Mouse (Mus musculus) layer of hippocampus, postnatal 10 days (tissue): Measurements from ENCODE around the gene Inhbb. TPM values are rescaled to one million over a fixed set of nuclear protein-coding genes. Genes with fewer than 3 reads are reported as not detected.

ENCODE experiments used
- DNase-seq, 2 experiments: peaks; one replicate each; pipeline ENCODE4 v3.0.0; 2021; ENCODE audit warnings: low spot score in 2 of 2
- long read RNA-seq: library from polyadenylated mRNA; stranded (forward); transcript quantifications from one replicate; pipeline ENCODE4 v2.0.0, GENCODE M21; 2023
- total RNA-seq, 2 experiments: library from RNA; stranded (reverse); gene quantifications; 2 replicates each; pipeline ENCODE4 v1.2.3; 2021

The Inhbb gene
- 10 to 100 TPM; 17.2 to 17.3 TPM for total RNA-seq
- long read RNA-seq, full-length matches to known transcripts, result 12 of 12 reads
- long read RNA-seq, partial matches to known transcripts, result 0 of 12 reads
- long read RNA-seq, other reads (novel, unspliced or antisense), result 0 of 12 reads

DNA sequence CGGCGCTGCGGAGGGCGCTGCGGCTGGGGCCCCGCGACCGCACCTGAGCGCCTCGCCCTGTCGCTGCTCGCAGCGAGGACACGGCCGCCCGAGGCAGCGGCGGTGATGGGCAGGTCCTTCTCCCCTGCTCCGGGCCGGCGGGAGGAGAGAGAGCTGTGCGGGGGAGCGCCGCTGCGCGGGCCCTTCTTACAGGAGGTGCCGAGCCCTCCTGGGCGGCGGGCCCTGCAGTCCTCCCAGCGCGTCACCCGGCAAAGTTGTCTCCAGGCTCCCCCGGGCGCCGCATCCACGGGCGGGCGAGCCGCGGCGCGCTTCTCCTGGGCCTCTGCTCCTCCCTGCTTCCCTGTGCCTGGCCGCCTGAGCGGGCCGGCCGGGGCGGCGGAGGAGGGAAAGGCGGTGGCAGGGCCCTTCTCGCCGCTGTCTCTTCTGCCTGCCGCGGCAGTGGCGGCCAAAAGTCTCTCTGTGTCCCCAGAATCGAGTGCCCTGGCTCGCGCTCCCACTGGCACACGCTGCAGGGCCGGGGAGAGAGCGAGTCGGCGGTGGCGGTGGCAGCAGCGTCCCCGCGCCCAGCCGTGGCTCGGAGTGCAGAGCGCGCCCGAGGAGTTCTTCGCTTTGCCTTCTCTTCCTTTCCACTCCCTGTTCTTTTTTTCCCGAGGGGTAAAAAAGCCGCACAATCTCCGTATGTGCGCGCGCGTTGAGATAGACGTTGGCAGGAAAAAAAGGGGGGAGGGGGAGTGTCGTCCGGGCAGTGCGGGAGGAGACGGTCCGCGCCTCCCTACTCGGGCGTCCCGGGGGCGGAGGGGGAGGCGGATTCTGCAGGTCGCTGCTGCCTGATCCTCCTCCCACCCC is at the start of gene Inhbb:
Gene Inhbb (minus strand): TSS at position 673 of the 846 bp plus-strand sequence.
- DNase-seq, result peak; percentile 53 to 68

DNA sequence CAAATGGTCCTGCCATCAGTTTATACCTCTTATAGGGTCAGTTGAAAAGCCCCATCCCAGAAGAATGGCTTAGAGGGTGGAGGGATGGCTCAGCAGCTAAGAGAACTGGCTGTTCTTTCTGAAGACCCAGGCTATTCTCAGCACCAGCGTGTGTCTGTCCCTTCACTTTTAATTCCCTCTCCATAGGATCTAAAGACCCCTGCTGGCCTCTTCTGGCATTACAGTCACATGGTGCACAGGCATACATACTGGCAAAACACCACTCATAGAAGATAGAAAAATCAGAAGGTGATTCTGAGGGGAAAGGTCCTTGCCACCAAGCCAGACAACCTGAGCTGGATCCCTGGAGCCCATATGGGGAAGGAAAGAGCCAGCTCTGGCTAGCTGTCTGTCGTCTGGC is 41.3 kb upstream of the Inhbb start:
- peak in 1 of 2 experiments; percentile 48 for DNase-seq

DNA sequence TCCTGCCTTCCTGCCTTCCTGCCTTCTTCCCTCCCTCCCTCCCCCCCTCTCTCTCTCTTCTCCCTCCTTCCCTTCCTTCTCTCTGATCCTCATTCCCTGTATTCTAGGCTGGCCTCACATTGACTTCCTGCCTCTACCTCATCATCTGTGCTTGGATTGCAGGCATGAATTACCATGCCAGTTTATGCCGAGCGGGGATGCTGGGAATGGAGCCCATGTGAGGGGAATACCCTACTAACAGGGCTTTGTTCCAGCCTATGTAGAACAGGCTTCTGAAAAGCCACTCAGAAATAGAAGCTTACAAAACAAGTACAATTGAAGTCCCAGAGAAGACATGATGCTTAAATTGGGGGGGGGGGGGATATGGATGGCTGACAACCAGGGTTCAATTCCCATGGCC is 38.0 kb upstream of the Inhbb start:
- DNase-seq, result peak; percentile 42 to 54

DNA sequence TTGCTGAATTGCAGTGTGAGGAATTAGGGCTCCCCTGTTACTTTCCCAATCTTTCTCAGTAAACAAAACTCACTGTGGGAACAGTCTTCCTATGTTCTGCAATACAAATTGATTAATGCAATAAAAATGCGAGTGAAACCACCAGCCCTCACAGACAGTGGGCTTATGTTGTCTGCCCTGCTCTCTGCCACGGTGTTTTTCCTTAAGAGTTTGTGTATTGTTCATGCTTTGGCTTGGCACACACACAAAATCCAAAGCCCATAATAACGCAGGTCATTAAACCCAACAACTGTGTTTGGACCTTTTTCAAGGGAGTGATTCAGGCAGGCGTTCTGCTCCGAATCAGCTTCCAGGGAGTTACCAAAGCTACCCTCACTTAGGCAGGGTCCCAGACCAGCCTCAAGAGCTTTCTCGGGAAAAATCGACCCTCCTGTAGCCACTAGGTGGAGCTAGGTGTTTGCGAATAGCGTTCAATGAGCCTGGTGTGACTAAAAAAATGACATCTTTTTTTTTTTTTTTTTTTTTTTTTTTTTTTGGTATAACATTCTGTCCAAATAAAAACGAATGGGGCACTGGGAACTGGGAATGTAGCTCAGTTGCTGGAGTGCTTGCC is 36.1 kb upstream of the Inhbb start:
- peak; percentile 76 to 81 for DNase-seq

DNA sequence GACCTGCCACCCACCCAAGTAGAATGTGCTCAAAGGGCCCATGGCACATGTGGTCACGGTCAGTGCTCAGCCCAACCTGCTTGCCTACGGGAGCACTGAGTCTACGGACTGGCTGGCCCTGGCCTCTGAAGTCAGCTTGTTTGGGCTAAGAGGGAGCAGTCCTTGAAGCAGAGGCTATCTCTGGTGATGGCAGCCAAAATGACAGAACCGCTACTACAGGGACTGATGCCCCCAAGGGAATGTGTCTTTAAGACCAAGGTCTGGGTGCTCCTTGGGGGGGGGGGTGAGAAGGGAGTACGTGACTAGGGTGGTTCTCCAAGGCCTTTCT is 35.4 kb upstream of the Inhbb start:
- no peak for DNase-seq

DNA sequence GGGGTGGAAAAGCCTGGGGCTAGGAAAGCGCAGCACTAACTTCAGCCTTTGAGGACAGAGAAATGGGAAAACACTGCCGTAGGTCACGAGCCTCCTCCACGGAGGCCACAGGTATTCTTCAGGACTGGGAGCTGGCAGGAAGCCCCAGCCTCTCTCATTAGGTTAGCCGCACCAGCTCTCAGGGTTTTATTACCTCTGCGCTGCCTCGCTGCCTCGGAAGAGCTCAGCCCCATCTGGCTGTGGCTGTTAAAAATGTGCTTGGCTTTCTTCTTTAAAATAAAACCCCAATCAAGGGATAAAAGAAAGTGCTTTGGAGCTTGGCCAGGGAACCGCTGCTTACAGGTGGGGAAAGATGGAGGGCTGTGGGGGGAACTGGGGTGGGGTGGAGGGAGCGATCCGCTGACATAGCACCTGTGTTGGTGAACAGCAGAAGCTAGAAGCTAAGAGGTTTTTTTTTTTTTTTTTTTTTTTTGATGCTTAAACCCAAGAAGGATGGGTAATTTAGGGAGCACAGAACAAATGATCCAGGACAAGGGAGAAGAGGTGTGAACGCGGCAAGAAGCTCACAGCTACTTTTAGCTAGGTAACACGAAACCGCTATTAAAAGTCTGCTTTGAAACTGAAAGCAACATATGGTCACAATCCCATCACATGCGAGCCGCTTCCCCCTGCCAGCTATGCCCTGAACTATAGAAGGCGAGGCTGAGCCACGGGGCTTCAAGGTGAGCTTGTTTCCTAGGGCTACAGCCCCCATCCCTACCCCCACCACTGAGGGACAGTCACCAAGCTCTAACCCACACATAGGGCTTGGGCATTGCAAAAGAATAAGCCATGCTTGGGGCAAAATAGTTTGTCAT is 34.9 kb upstream of the Inhbb start:
- DNase-seq, result no peak

DNA sequence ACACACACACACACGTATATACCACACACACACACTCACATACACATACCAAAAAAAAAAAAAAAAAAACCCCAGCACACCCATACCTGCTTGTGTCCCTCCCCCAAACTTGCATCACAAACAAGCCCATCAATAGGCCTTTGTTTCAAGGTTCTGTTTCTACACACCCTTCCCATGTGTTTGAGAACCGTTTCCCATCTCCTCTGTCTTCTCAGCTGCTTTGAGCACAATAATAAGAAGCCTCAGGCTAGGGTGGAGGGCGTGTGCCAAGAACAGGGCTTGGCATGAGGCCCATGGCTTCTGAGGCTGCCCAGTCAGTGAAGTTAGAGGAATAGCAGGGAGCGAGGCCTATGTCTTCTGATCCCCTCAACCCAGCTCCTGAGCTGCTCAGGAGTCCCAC is 31.7 kb upstream of the Inhbb start:
- peak; percentile 51 to 58 for DNase-seq

DNA sequence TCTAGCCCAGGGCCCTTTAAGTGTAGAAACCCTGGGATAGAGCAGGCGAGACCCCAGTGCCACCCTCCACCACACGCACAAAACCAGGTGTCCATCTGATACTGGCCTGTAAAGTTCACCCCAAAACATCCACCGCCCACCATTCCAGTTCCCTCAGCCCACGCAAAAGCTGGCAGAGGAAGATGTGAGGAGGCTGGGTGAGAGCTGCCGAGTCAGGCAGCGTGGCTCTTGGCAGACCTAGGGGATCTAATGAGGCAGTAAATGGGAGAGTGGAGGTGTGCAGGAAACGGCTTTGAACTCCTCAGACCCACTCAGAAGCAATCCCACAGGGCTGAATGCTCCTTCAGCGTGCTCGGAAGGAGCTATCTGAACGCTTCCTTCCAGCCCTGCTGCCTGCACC is 29.4 kb upstream of the Inhbb start:
- no peak for DNase-seq

DNA sequence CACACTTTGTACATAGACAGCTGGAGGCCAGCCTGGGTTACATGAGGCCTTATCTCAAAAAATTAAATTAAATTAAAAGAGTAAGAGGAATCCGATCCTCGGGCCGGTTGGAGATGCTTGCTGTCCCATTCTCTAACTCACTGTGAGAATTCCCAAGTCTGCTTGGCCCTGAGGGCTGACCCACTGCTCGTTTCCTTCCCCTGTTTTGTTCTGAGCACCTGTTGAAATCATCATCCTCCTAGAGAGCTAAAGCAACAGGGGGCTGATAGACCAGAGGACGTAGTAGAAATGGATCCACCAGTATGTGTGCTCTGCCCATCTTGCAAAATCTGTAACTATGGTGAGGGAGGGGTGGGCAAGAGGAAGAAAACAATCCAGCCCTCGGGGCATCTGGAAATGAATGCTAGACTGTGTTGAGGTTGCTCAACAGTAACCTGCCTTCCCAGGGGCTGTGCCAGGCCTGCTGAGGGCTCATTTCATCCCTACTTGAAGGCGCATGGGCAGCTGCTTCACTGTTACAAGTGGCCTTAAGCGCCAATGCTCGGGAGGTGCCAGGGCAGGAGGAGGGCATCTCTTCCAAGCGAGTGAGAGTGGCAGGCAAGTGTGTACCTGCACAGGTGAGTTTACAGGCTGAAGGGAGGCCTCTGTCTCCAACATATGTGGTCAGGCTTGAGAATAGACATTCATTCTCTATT is 28.8 kb upstream of the Inhbb start:
- DNase-seq, result no peak

DNA sequence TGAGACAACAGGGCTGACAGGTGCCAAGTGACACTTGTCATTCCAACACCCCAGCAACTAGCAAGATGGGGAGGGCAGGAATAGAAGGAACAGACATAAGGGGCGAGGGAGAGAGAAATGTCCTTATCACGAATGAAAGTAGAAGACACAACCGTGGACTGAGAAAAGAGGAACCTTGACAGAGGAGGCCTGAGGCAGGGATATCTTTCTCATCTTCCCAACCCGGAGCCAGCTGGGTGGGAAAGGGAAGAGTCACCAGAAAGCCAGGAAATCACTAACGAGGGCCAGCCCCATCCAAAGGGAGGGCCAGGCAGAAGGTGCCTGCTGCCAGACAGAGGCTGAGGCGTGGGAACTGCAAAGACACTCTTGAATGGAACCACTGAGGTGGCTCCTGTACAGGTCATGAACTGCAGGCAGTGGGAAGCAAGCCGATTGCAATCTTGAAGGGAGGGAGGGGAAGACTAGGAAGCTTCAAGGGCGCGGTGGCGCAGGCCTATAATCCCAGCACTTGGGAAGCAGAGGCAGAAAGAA is 24.8 kb upstream of the Inhbb start:
- no peak for DNase-seq

DNA sequence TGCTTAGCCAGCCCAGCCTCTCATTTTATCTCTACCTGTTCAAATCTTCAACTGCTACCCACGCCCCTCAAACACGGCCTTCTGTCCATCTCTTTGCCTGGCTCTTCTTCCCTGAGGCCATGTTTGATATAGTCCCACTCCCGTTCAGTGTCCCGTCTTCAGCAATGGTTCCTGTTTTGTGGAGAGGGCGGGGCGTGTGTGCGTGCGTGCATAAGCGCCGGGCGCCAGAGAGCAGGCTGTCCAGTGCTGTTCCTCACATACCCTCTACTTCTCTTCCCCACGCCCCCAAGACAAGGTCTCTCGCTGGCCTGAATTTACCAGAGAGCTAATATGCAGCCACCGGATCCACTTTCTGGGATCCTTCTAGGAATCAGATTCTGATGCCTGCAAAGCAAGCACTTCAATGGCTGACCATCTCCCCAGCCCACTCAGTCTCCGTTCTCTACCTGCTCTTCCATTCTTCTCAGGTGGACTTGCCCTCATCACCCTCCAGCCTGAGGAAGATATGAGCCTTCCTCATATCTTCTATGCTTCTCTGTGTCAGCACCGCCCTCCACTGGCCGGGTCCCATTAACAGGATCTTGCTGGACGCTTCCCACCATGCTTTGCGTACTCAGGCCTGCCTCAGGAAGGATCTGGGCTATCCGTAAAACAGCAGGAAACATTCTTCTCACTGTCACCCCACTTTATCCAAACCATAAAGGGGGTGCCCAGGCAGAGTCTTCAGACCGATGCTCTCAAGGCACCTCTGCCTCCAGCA is 21.7 kb upstream of the Inhbb start:
- DNase-seq, result no peak

DNA sequence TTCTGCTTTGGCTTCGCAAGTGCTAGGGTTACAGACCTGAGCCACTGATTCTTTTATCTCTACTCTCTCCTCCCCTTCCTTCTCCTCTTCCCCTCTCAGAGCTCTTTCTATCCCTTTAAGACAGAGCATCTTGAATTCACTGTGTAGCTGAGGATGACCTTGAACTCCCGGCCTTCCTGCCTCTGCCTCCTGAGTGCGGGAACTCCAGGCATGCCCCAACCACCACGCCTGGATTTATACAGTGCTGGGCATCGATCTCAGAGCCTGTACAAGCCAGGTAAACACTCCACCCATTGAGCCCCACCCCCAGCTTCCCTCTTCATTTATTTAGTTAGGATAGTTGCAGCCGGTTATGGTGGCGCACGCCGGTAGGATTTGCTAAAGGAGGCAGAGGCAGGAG is 20.9 kb upstream of the Inhbb start:
- no peak for DNase-seq

DNA sequence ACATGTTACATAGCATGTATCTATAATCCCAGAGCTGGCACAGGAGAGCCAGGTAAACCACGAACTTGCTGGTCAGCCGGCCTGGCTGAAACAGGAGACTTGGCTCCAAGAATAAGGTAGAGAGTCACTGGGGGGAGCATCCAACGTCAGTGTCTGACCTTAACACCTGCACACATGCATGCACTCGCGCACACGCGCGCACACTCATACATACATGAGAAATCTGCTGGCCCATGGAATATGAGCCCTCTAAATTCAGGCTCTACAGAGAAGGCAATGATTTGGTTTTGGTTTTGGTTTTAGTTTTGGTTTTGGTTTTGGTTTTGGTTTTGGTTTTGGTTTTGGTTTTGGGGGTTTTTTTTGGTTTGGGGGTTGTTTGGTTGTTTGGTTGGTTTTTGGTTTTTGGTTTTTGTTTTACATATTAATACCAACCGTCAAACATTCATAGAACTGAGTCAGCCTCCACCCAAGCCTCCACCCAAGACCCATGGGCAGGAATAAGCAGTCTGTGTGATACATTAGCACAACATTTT is 16.1 kb upstream of the Inhbb start:
- no peak for DNase-seq

DNA sequence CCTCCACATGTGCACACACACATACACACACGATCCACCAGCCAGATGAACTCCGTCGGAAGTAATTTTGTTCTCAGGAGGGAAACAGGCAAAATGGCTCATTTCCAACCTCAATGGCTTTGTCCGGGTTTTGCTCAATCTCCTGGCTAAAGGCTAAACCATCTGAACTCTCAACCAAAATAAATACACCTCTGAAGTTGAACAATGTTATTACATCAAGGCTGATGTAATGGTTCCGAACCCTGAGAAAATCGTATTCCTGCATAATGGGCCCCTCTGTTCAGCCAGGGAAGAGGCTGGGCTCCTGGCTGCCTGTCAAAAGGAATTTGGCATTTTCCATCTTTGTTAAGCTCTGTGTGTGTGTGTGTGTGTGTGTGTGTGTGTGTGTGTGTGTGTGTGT is 15.4 kb upstream of the Inhbb start:
- DNase-seq, result no peak

DNA sequence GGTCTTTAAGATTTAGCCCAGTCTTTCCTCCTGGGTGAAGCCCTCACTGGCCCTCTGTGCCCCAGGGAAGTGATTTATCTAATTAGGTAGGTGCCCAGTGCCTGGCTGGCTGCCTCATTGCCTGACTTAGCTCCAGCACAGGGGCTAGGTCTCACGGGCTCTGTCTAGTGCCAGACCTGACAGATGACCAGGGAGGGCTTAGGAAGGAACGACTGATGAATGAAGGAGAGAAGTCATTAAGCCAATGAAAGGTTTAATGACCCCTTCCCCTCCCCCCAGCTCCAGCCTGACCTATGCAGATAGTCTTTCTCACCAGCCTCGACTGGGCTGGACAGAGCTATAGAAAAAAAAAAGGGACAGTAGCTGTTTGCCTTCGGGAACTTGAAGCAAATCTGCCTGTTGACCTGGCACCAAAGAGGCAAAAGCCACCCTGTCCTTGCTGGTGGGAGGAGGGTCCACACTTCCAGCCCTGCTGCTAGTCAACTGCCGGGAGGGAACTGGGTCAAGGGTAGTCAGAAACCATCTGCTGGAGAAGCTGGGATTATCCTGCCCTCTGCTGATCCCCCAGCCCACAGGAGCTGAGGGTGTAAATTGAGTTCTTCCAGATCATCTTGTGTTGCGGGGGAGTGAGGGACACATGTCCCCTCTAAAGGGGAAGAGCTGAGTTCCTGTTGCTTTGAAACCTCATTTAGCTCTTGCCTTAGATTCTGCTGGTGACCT is 2.3 kb upstream of the Inhbb start:
- no peak for DNase-seq

DNA sequence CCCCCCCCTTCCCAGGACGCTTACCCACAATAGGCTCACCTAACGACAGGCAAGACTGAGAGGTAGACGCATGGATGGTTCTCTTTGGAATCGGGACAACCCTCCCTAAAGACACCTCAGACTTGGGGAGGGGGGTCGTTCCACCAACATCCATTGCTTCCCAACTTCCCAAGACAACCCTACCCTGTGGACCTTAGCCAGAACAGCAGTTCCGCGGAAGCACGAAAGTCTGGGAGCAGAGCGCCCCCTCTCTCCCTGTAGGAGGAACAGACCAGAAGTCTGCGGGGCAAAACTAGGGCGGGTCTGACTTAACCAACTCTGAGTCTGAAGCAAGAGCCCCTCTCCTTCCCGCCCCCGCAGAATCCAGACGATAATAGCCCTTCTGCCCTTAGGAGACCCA is 1.5 kb upstream of the Inhbb start:
- DNase-seq, result peak; percentile 54 to 74

DNA sequence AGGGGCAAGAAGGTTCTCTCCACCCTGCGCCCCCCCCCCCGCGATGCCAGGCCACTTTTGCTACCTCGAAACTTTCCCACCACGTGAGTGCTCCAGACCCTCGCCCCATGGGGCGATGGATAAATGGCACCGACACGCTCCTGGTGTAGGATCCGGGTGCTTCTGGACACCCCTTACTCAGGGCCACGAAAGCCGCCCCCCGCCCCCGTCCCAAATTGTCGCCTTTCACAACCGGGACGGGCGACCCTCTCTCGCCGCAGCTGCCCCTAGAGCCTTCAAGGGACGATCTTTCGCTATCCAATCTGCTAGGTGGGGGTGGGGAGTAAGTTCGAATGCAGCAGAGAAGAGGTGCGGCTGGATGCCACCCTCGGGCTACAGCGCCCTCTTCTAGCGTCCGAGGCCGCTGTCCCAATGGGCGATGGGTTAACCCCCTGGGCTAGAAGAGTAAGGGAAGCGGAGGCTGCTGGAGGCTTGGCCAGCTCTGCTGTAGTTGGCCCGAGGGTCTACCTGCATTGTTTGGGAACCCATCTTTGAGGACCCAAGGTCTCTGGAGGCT is 490 bp upstream of the Inhbb start:
- DNase-seq, result peak in 1 of 2 experiments; percentile 57

DNA sequence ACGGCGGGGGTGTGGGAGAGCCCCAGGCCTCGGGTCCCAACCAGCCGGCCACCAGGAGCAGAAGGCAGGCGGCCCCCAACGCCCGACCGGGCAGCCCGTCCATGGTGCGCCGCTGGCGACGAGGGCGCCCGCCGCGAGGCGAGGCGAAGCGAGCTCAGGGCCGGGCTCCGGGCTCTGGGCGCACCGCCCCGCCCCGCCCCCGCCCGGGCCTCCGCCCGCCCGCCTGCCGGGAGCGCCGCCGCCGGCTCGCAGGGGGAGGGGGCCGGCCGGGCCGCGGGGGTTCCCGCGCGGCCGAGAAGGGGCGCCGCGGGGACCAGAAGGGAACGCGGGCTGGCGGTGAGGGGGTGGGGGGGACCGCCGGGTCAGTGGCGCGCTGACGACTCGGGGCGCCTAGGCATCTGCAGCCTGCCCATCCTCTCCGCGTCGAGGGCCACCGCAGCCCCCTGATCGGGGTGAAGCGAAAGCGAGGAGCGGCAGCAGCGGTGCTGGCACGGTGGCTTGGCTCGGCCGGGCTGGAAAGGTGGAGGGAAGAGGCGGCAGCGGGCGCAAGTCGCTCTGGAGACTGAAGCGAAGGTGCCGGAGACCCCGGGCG is 968 bp downstream of the Inhbb start:
- DNase-seq, result peak; percentile 41 to 60
